Mouse (Mus musculus): ENCODE results near the gene Tmem51.

The Tmem51 gene

DNA sequence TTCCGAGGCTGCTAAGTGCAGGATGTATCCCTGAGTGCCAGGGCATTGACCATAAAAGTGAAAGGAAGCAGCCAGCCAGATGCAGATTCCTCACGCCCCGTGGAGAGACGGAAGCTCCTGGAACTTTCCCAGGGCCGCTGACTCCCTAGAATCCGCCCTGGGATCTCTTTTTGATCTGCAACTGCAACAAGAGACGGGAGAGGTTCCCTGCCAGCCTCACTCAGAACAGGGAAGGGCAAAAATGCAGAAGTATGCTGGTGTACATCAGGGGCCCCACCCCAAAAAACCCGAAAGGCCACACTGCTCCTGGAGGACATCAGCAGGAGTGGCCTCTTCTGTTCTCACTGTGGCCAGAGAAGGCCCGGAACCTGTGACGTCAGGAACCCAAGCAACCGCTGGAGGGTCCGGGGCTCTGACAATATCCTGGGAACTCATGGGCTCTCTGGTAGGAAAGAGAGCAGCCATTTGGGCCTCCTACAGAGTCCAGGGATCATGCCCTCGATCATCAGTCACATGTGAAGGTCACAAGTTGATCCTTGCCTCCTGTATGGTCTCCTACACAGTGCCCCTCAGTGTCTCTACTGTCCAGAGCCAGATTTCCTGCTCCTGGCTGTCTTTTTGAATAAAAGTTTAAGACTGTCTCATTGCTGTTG lies 2.3 kb downstream of the Tmem51 start:
- no peak for DNase-seq (ENCODE audit: extremely low spot score, low read depth, low spot score)

DNA sequence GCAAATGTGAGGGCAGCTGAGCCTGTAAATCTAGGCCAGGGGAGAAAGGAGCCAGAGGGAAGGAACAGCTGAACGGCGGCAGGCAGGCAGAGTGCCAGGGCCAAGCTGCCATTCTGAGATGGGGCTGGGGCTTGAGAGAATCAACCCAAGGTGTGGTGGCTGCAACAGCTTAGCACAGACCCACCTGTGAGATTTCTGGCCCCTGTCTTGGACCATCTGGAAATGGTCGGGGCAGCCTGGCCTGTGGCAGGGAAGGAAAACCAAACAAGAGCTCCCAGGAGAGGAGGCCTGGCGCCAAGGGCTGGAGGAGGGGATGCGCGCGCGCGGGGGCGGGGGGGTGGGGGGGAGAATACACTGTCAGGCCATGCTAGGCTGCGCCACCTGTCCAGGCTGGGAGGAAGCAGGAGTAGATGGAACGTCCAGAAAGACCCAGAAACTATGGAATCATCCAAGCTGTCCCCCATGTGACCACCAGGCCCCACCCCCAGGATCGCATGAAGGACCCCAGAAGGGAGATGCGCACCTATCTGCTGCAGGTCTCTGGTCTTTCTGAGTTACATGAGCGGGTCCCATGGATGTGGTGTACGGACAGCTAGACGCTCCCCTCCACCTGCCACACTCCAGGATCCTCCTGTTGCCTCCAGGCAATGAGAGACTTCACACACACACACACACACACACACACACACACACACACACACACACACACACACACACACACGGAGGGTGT lies 3.0 kb downstream of the Tmem51 start:
- DNase-seq (ENCODE audit: extremely low spot score, low read depth, low spot score), result no peak

DNA sequence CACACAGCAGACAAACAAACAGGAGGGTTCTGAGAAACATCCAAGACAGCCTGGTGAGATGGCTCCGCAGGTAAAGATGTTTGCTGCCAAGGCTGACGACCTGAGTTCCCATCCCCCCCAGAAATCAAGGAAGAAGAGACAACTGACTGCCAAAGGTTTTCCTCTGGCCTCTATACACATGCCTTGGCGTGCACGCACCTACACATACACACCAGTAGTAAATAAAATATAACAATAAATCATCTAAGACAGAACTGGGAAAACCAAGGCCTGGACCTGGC lies 3.7 kb downstream of the Tmem51 start:
- no peak for DNase-seq (ENCODE audit: extremely low spot score, low read depth, low spot score)

DNA sequence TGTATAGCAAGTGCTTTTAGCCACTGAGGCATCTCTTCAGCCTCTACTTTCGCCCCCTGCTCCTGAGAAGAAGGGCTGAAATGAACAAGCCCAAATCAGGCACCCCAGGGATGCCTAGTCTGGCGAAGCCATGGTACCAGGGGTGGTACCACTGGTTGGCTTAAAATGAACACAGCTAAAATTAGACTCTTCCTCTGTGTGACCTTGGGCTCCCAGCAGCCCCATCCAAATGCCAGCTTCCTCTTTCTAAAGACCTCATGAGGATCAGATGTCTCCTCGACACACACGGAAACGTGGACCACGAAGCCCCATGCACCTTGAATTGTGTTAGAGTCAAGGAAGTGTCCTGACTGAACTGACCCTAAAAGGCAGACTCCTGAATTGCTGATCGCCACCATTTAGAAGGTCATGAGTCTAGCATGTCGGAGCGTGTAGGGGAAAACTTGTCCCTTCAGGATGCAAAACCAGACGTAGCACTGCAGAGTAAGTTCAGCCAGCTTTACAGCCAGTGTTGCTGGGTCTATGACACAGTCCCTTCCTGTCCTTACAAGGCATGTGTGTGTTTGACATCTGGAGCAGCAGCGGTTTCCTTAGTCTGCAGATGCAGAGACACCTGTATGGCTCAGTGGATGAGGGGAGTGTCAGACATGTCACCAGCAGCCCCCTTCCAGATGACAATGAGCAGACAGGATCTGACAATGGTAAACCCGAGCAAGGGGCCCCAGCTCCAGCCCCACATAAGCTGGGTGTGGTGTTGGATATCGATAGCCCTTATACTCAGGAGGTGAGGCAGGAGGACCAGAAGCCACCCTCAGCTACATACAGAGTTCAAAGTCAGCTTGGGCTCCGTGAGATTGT lies 4.2 kb downstream of the Tmem51 start:
- no peak for DNase-seq (ENCODE audit: extremely low spot score, low read depth, low spot score)

DNA sequence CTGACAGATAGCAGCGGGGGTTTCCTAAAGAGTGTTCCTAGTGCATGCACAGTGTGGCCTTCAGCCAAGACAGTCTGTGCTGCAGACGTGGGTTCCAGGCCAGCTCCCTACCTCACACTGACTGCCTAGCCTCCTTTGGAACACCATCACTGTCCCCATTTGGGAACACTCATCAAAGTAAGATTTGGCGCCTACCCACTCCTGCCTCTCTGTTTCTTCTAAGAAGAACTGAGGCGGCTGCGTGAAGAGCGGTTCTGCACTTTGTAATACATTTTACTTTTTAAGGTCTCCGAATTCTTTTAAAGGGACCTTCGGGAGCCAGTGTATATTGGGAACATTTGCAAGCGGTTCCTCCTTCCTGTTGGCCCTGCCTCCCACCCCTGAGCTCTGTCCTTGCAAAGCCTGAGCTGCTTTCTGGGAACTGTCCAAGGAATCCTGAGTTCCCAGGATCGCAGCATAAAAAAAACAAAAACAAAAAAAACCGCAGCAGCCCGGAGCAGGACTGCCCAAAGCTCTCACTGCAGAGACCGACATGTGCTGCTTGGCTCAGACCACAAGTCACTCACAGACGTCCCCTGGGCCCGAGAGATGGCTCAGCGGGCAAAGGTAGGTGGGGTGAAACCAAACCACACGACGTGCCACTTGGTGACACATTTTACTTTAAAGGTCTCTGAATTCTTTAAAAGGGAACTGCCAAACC lies 6.4 kb downstream of the Tmem51 start:
- no peak for DNase-seq (ENCODE audit: extremely low spot score, low read depth, low spot score)

DNA sequence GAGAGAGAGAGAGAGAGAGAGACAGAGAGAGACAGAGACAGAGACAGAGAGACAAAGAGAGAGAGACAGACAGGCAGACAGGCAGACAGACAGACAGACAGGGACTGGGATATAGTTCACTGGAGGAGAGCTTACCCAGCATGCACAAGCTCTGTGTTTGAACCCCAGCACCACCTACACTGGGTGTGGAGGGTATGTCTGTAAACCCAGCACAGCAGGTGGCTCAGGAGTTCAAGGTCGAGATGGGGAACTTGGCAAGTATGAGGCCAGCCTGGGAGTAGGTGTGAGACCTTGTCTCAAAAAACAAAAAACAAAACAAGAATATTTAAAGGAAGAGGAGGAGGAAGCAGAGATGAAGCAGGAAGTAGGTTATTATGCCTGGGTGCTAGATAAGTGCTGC lies 7.2 kb downstream of the Tmem51 start:
- no peak for DNase-seq (ENCODE audit: extremely low spot score, low read depth, low spot score)

DNA sequence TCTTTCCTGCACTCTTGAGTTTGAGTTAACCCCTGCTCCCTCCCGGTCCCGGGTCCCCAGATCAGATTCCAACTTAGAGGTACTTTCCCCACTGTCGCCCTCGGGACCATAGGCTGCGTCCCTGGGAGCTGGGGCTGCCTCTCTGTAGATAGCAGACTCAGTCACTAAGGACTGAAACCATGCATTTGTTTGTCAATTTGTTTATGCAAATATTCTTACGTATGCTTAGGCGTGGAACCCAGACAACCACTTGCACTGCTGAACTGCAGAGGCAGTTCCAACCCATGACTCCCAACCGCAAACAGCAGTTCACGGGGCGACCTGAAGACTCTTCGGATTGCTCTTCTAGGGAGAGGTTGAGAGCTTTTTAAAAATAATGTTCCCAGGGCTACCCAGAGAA lies 8.2 kb downstream of the Tmem51 start:
- no peak for DNase-seq (ENCODE audit: extremely low spot score, low read depth, low spot score)

DNA sequence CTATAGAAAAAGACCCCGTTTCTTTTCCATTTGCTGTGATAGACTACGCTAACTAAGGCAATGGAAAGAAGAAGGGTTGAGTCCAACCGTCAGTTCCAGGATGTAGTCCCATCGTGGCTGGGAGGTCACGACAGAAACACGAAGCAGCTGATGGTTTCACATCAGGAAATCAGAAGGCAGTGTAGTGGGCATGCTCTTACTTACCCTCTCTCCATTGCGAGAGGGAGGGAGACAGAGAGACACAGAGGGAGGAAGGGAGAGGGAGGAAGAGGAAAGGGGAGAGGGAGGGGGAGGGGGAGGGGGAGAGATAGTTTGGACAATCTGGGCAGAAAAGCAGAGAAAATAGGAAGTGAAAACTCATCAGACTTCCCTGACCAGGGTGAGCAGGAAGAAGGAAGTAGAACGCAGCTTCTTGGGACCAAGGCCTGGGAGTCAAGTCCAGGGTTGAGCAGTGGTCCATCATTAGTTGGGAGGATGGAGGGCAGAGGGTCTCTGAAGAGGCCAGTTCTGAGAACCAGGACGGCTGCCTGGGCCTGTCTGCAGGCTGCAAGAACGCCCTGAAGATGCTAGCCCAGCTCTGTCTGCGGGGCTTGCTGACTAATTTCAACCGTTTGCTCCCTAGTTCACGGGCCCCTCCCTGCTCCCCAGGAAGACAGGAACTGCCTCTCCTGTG lies 9.9 kb downstream of the Tmem51 start:
- no peak for DNase-seq (ENCODE audit: extremely low spot score, low read depth, low spot score)

DNA sequence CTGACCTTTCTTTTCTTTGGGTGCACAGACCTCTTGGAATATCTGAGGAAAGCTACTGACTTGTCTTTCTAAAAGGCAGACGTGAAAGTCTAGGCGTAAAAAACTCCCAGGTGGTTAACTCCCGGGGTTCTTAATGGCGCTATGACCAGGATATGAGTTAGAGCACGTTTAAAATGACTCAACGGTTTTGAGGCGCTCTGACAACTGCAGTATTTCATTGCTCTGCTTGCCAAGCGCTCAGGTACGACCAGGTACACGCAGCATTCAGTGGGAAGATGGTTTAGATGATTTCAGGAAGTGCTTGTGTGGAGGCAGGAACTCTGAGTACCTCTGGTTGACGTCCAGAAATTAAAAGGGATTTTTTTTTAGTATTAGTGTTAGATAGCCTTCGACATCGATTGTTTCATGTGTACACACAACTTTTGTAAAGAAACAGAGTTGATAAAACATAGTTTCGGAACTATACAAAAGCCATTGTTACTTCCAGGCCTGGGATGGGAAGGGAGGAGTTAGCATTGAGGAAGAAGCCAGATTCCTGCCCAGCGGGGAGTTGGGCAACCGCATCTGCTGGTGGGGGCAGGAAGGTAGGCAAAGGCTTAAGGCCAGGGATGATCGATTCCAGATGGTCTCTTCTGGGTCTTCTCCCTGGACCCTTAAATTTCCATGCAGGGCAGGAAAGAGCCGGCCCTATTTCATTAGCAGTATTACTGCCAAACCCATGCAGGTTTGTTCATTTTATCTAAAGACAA lies 12.7 kb downstream of the Tmem51 start:
- peak; percentile 52 for DNase-seq (ENCODE audit: extremely low spot score, low read depth, low spot score)

DNA sequence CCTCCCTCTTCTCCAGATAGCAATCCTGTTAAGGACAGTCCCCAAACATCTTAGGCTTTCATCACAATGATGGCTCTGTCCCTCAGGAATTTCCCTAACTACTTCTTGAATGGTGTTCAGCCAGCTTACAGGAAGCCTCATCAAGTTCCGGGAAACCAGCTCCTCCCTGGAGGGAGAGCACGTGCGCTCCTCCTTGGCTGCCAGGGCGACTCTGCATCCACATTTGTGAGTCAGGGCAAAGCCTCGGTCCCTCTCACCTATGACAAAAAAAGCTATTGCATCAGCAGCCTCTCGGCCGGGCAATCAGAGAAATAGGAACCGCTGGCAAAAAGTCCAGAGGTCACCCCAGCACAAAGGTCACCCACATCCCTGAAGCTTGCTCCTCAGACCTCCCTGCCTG lies 13.3 kb downstream of the Tmem51 start:
- DNase-seq (ENCODE audit: extremely low spot score, low read depth, low spot score), result no peak

DNA sequence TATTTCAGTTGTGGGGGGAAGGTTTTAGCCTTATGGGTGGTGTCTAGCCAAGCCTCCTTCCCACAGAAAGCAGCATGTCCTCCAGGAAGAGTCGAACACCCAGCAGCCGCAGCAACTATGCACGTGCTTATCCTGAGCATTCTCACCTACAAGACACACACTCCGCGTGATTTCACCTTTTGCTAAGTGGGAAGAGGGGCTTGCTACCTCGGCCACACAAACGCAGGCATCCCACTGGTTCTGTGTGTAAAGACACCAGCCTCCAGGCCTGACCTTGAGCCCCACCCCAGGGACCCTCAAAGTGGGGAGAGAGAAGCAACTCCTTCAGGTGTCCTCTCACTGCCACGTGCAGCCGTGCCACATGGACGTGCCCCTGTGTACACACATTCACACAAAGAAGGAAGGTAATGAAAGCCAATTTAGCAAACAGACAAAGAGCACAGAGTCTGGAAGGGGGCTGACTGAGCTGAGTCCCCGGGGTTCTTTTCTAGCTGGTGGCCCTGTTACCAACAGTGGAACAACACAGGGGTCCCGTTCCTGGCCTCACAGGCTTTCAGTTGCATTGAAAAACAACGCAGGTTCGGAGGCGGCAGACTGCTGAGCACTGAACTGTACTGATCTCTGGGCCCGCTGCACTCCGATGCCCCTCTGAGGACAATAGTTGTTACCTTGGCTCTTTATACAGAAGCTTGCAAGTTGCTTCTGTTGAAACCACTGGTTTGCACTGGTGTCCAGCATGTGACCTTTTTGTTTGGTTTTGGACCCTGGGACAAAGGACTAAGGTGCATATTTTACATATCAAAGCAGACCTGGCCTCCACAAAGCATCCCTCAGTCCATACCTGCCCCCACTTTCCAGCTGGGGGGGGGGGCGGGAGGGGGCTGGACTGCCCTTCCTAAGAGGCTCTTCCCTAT lies 14.9 kb downstream of the Tmem51 start:
- DNase-seq (ENCODE audit: extremely low spot score, low read depth, low spot score), result no peak

DNA sequence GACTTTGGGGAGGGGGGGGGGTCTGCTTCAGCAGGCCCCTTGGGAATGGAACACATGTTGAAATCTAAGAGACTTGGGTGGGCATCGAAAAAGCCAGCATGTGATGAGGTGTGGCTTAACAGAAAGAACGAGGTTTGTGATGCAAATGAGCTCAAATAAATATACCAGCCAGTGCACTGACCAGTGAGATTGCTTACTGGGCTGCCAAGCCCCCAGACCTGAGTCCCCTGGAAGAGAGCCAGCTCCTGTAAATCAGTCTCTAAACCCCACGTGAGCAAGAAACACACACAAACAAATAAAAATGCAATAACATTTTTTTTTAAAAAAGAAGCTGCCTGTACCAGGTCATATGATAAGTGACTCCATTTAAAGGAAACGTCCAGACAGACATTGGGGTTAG lies 17.5 kb downstream of the Tmem51 start:
- DNase-seq (ENCODE audit: extremely low spot score, low read depth, low spot score), result no peak

DNA sequence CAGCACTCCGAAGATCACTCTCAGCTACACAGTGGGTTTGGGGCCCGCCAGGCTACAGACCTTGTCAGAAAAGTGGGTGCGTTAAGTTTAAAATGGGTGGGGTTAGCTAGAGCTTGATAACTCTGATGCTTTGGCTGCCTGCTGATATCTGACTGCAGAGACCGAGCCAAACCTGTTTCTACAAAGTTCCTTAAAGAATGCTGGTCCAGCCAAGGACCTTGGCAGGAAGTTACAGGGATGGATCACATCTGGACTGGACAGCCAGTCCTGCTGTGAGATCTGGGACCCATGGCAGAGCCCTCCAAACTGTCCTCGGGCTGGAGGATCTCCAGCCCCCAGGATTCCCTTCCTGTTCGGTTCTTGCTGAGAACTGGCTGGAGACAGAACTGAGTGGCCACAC lies 18.3 kb downstream of the Tmem51 start:
- no peak for DNase-seq (ENCODE audit: extremely low spot score, low read depth, low spot score)

DNA sequence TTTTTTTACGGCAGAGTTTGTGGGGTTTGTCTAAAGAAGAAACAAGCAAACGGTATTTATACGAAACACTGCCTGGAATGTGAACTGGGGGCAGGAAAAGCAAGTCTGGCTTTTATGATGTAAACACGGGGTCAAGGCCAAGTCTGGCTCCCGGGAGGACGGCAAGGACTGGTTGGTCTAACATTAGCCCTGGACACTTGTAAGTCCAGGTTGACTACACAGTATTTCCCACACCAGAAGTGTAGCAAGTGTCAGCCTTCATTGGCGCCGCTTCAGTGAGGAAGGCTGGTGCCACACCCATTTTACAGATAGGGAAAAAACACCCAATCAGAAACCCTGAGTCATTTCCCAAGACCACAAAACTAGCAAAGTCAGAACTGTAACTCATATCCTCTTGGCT lies 18.8 kb downstream of the Tmem51 start:
- no peak for DNase-seq (ENCODE audit: extremely low spot score, low read depth, low spot score)

DNA sequence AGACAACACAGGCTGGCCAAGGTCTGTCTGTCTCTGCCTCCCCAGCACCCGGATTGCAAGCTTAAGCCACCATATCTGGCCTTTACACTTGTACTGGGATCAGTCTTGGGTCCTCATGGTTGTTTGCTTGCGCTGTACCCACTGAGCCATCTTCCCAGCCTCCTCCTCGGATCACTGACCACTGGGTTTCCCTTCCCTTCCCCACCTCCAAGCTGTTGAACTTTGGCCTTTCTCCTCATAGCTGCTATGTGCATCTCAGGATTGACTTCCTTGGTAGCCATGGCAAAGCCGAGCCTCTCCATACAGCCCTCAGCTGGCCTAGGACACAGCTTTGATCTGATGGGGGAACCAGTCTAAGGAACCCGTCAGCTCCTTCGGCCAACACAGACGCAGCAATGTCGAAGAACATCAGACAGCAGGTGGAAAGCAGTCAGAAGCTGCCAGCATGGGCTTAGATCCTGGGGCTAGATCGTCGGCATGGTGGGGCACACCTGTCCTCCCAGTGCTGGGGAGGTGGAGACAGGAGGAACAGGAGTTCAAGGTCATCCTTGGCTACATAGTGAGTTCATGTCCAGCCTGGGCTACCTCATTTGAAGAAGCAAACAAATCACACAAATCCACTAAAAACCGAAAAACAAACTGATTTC lies 19.4 kb downstream of the Tmem51 start:
- DNase-seq (ENCODE audit: extremely low spot score, low read depth, low spot score), result no peak

DNA sequence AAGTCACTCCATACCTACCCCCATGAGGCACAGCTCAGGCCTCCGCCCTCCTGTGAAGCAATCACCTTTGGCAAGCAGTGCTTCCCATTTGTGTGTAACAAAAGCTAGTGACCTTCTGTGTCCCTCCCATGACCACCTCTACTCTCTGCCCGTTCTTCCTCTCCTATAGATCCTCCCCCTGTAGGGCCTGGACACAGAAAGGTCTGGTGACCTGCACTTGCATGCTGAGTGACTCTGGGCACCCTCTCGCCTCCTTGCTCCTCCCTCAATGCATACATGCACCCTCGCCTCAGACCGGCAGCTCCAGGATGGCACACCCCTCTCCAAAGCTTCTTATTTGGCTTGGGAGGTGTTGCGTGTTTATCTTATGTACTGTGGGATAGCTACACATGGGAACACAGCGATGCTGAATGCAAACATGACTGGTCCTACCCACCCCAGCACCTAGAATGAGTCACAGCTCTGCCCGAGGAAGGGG lies 21.0 kb downstream of the Tmem51 start:
- DNase-seq (ENCODE audit: extremely low spot score, low read depth, low spot score), result no peak

DNA sequence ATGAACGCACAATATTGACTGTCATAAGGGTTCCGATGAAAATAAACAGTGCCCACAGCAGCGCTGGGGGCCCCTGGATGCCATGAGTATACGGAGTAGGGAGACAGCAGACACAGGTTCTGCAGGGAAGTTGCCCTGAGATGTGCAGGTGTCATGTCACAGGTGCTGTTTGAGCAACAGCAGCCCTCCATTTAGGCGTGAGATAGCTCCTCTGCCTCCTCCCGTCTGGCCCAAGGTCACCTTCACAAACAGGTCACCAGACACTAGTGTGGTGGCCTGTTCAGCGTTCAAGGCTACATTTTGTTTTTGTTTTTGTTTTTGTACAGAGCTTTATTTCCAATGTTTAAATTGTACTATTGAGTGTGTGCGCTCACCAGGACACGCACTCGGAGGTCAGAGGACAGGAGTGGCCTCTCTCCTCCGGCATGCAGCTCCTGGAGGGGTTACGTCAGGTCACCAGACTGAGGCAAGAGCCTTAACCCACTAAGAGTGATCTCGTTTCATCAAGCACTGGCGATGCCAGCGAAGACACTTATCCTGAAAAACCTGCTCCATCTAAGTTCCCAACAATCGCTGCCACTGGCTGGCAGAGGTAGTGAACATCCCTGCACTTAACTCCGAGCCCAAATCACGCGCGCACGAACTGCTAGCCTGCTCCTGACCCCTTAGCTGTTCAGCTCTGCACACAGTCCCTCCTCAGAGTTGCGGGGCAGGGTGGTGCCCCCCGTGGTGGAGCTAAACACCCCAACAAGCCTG lies 22.4 kb downstream of the Tmem51 start:
- DNase-seq (ENCODE audit: extremely low spot score, low read depth, low spot score), result no peak

All from hindlimb bud, embryonic 11.5 days (tissue).